Mouse (Mus musculus): Measurements from ENCODE around the gene Coq8a. TPM values are rescaled to one million over a fixed set of nuclear protein-coding genes. Genes with fewer than 3 reads are reported as not detected.
A peak's percentile ranks its signal among the peaks of the same experiment; 100 is the strongest.

The Coq8a gene
- polyA plus RNA-seq, 1 experiment from 2014 or later: 2.0 TPM

DNA sequence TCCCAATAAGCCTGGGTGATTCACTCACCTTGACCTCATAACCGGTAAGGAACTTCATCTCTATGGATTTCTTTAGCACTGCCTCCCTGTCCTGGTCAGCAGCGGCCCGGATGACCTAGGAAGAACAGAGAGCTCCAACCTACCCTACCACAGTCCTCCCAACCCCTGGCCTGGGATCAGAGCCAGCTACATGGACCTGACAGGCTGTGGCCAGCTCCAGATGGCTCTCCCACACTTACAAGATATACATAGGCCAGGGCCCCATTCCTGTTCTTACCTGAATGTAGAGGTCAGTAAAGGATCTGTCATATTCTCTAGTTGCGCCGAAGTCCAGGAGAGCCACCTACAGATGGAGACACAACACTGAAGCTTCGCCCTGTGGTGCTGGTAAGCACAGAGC, 31.1 kb downstream of the Coq8a start:
- ATAC-seq (ENCODE audit: insufficient number of reproducible peaks, low FRiP score, low TSS enrichment, low read depth) (no peak), DNase-seq (ENCODE audit: low spot score) (no peak)
- 85% methylated on average over 6 of the region's 6 CpGs for WGBS
- H3K9ac ChIP-seq (ENCODE audit: low read length): no peak overlapping the region
- no peaks in the 10 kb centered on the region for H3K36me3 ChIP-seq (ENCODE audit: control insufficient read depth, insufficient read depth, low read length)
- H3K27ac ChIP-seq (replicated peaks; ENCODE audit: low read depth, low read length): no peak overlapping the region
- H3K4me2 ChIP-seq (ENCODE audit: low read depth, severe bottlenecking): no peak overlapping the region
- no peaks in the 10 kb centered on the region for H3K9me3 ChIP-seq (ENCODE audit: control insufficient read depth, low read length)
- peaks cover 1% of the 10 kb centered on the region; the same call in 1 of the 2 replicates for H3K4me1 ChIP-seq (ENCODE audit: control insufficient read depth, insufficient read depth, low read length)
- H3K27me3 ChIP-seq (ENCODE audit: control insufficient read depth, insufficient read depth, low read length): no peaks in the 10 kb centered on the region
- no peak overlapping the region for H3K4me3 ChIP-seq (ENCODE audit: low read depth, low read length)

DNA sequence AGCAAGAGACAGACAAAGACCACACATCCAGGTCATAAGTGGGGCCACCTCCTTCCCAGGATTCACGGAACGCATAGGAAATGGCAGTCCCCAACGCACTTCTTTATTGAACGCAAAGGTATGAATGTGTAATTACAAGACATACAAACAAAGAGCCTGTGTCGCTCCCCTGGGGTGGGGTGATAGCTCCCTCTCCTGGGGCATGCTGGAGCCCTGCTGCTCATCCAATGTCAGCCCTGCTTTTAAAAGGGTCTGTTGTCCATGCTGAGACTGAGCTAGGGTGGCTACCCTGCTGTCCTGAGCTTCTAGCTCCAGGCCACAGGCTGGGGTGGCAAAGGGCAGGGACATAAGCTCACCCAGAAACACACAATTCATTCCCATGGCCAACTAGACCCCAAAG, 32.9 kb downstream of the Coq8a start:
- H3K4me2 ChIP-seq (ENCODE audit: low read depth, severe bottlenecking): no peak overlapping the region
- WGBS: 85% methylated on average over 5 of the region's 5 CpGs
- no peak for ATAC-seq (ENCODE audit: insufficient number of reproducible peaks, low FRiP score, low TSS enrichment, low read depth)

DNA sequence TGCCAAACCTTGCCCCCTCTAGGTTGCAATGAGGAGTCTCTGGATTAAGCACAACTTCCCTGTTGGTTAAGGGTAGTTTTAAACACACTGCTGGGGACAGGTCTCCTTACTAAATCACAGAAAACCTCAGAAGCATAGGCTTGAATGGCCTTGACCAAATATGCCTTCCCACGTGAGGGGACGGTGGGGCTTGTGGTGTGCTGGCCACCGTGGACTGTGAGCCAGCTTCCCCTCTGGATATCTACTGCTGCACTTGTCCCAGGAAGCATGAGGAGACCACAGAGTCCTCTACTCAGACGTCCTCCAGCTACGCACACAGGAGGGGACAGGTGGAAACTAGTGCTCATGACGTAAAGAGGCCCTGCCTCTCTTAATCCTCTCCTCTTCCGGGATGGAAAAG, 36.4 kb downstream of the Coq8a start:
- DNase-seq (ENCODE audit: low spot score): no peak
- Histone ChIP-seq H3K4me1 (ENCODE audit: control insufficient read depth, insufficient read depth, low read length) (peaks cover 3% of the 10 kb centered on the region; the same call in 1 of the 2 replicates), H3K36me3 (ENCODE audit: control insufficient read depth, insufficient read depth, low read length) (no peaks in the 10 kb centered on the region), H3K4me2 (ENCODE audit: low read depth, severe bottlenecking) (no peak overlapping the region), H3K27me3 (ENCODE audit: control insufficient read depth, insufficient read depth, low read length) (no peaks in the 10 kb centered on the region), H3K9ac (ENCODE audit: low read length) (no peak overlapping the region), H3K27ac (replicated peaks; ENCODE audit: low read depth, low read length) (no peak overlapping the region), H3K4me3 (ENCODE audit: low read depth, low read length) (no peak overlapping the region), H3K9me3 (ENCODE audit: control insufficient read depth, low read length) (no peaks in the 10 kb centered on the region)
- 64% methylated on average over 7 of the region's 7 CpGs for WGBS
- ATAC-seq (ENCODE audit: insufficient number of reproducible peaks, low FRiP score, low TSS enrichment, low read depth): no peak

More for the DNA sequence above, 32.9 kb downstream of the Coq8a start:
- H3K9me3 ChIP-seq (ENCODE audit: control insufficient read depth, low read length): no peaks in the 10 kb centered on the region
- H3K4me1 ChIP-seq (ENCODE audit: control insufficient read depth, insufficient read depth, low read length): peaks cover 3% of the 10 kb centered on the region; the same call in 1 of the 2 replicates
- DNase-seq (ENCODE audit: low spot score): no peak
- H3K4me3 ChIP-seq (ENCODE audit: low read depth, low read length): no peak overlapping the region
- no peak overlapping the region for H3K9ac ChIP-seq (ENCODE audit: low read length)
- no peaks in the 10 kb centered on the region for H3K36me3 ChIP-seq (ENCODE audit: control insufficient read depth, insufficient read depth, low read length)
- no peaks in the 10 kb centered on the region for H3K27me3 ChIP-seq (ENCODE audit: control insufficient read depth, insufficient read depth, low read length)
- H3K27ac ChIP-seq (replicated peaks; ENCODE audit: low read depth, low read length): no peak overlapping the region

DNA sequence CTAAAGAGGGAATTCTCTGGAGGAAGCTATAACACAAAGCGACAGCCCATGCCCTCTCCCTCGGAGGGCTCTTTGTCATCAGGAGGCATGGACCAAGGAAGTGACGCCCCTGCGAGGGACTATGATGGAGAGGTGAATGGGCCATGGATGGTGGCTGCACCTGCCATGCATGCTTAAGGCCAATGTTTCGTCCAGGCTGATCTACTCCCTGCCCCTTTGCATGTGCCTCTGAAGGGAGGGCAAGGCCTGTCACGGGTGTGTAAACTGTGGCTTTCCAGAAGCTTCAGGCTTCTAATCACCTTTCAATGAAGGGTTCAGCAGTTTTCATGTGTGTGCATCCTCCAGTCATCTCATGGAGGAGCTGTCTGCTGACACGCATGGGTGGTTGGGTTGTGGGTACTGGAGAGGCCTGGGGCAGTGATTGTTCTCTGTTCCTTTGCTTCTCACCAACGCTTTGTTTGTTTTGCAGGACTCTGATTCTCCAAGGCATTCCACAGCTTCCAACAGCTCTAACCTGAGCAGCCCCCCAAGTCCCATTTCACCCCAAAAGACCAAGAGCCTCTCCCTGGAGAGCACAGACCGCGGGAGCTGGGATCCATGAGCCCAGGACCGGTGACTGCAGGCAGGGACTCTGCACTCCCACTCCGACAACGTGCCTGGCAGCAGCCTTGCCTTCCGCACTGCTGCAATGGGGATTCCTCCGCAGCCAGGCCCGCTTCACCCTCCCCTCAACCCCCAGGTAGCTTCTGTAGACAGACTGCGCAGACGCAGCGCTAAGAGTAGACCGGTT, 37.6 kb downstream of the Coq8a start:
- Histone ChIP-seq H3K4me1 (ENCODE audit: control insufficient read depth, insufficient read depth, low read length) (peaks cover 3% of the 10 kb centered on the region; the same call in 1 of the 2 replicates), H3K4me3 (ENCODE audit: low read depth, low read length) (no peak overlapping the region), H3K27ac (replicated peaks; ENCODE audit: low read depth, low read length) (no peak overlapping the region), H3K9me3 (ENCODE audit: control insufficient read depth, low read length) (no peaks in the 10 kb centered on the region), H3K27me3 (ENCODE audit: control insufficient read depth, insufficient read depth, low read length) (no peaks in the 10 kb centered on the region), H3K4me2 (ENCODE audit: low read depth, severe bottlenecking) (no peak overlapping the region), H3K9ac (ENCODE audit: low read length) (no peak overlapping the region), H3K36me3 (ENCODE audit: control insufficient read depth, insufficient read depth, low read length) (no peaks in the 10 kb centered on the region)
- DNase-seq (ENCODE audit: low spot score): no peak
- ATAC-seq (ENCODE audit: insufficient number of reproducible peaks, low FRiP score, low TSS enrichment, low read depth): no peak
- 93% methylated on average over 20 of the region's 20 CpGs for WGBS

DNA sequence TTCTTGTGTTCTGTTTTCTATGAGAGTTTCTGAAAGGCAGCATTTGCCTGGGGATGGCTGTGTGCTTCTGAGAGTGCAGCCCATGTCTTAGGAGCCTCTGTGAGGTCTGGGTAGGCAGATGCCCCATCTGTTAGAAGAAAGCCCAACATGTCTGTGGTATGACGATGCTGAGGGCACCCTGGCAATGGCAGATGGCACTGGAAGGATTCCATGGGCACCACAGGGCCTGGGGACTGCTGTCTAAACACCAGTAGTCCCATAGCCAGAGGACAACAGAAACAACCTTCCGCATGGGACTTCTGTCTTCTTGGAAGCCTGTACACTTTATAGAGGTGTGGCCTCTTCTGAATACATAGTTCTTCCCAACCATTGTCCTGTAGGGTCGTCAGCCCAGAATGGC, 38.2 kb downstream of the Coq8a start:
- Histone ChIP-seq H3K4me2 (ENCODE audit: low read depth, severe bottlenecking) (no peak overlapping the region), H3K9me3 (ENCODE audit: control insufficient read depth, low read length) (no peaks in the 10 kb centered on the region), H3K36me3 (ENCODE audit: control insufficient read depth, insufficient read depth, low read length) (no peaks in the 10 kb centered on the region), H3K9ac (ENCODE audit: low read length) (no peak overlapping the region), H3K4me1 (ENCODE audit: control insufficient read depth, insufficient read depth, low read length) (peaks cover 3% of the 10 kb centered on the region; the same call in 1 of the 2 replicates), H3K27me3 (ENCODE audit: control insufficient read depth, insufficient read depth, low read length) (no peaks in the 10 kb centered on the region), H3K4me3 (ENCODE audit: low read depth, low read length) (no peak overlapping the region), H3K27ac (replicated peaks; ENCODE audit: low read depth, low read length) (no peak overlapping the region)
- 85% methylated on average over 3 of the region's 3 CpGs for WGBS
- ATAC-seq (ENCODE audit: insufficient number of reproducible peaks, low FRiP score, low TSS enrichment, low read depth) (no peak), DNase-seq (ENCODE audit: low spot score) (no peak)

DNA sequence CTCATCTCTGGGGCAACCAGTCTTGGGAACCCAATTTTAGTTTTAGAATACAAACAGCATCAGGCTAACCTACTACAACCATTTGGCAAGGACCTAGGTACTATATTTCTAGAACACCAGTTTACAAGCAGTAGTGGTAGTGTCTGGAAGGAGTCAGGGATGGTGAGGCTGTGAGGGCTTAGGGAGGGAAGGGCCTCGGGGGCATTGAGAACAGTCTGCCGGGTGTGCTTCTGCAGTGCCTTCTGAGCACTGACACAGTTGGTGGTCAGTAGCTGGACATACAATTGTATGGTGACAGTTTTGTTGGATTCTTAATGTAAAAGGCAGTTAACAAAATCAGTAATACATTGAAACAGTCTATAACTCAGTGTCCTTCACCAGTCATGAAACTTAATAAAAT, 38.9 kb downstream of the Coq8a start:
- no peaks in the 10 kb centered on the region for H3K36me3 ChIP-seq (ENCODE audit: control insufficient read depth, insufficient read depth, low read length)

DNA sequence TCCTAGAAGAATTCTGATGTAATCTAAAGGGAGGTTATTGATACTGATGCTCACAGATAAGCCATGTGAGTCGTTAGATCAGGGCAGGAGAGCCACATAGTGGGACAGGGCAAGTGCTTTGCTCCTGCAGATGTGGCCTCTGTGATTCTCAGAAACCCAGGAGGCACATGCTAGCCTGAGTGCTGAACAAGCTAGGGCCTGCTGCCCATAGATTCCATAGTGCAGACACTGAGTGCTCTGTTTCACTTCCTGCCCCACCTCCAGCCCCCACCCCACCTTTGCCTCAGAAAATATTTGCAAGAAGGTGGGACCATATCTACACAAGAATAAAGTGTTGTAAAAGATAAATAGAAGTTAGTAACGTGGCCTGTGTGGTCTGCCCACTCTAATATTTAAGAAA, 40.8 kb downstream of the Coq8a start:
- Histone ChIP-seq H3K9me3 (ENCODE audit: control insufficient read depth, low read length) (no peaks in the 10 kb centered on the region), H3K36me3 (ENCODE audit: control insufficient read depth, insufficient read depth, low read length) (no peaks in the 10 kb centered on the region), H3K4me2 (ENCODE audit: low read depth, severe bottlenecking) (no peak overlapping the region), H3K9ac (ENCODE audit: low read length) (no peak overlapping the region), H3K27me3 (ENCODE audit: control insufficient read depth, insufficient read depth, low read length) (no peaks in the 10 kb centered on the region), H3K4me1 (ENCODE audit: control insufficient read depth, insufficient read depth, low read length) (peaks cover 3% of the 10 kb centered on the region; the same call in 1 of the 2 replicates), H3K27ac (replicated peaks; ENCODE audit: low read depth, low read length) (no peak overlapping the region), H3K4me3 (ENCODE audit: low read depth, low read length) (no peak overlapping the region)
- ATAC-seq (ENCODE audit: insufficient number of reproducible peaks, low FRiP score, low TSS enrichment, low read depth) (no peak), DNase-seq (ENCODE audit: low spot score) (no peak)
- 72% methylated on average over 2 of the region's 2 CpGs for WGBS

More for the DNA sequence above, 38.9 kb downstream of the Coq8a start:
- Histone ChIP-seq H3K4me3 (ENCODE audit: low read depth, low read length) (no peak overlapping the region), H3K9me3 (ENCODE audit: control insufficient read depth, low read length) (no peaks in the 10 kb centered on the region), H3K4me2 (ENCODE audit: low read depth, severe bottlenecking) (no peak overlapping the region), H3K9ac (ENCODE audit: low read length) (no peak overlapping the region), H3K4me1 (ENCODE audit: control insufficient read depth, insufficient read depth, low read length) (peaks cover 3% of the 10 kb centered on the region; the same call in 1 of the 2 replicates), H3K27ac (replicated peaks; ENCODE audit: low read depth, low read length) (no peak overlapping the region), H3K27me3 (ENCODE audit: control insufficient read depth, insufficient read depth, low read length) (no peaks in the 10 kb centered on the region)
- no peak for ATAC-seq (ENCODE audit: insufficient number of reproducible peaks, low FRiP score, low TSS enrichment, low read depth)
- DNase-seq (ENCODE audit: low spot score): no peak
- WGBS: 78% methylated on average over 2 of the region's 2 CpGs

DNA sequence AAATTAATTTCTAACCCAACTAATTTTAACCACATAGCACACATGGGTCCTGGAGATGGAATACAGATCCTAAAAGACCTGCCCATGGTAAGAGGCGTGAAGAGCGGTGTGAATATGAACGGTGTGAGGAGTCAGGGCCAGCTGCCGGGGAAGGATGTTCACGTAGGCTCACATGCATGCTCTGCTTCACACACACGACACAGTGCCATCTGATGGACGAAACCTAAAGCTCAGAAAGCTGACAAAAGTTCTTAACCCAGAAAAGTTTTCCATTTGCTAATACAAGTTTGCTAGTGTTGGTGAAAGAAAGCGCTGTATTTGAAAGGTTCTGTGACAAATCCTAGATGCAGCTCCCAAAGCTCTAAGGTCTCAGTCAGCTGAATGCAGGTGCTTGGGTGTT, 48.2 kb downstream of the Coq8a start:
- ATAC-seq (ENCODE audit: insufficient number of reproducible peaks, low FRiP score, low TSS enrichment, low read depth): no peak
- H3K27me3 ChIP-seq (ENCODE audit: control insufficient read depth, insufficient read depth, low read length): no peaks in the 10 kb centered on the region
- H3K27ac ChIP-seq (replicated peaks; ENCODE audit: low read depth, low read length): no peak overlapping the region
- no peaks in the 10 kb centered on the region; the same call in 1 of the 2 replicates for H3K36me3 ChIP-seq (ENCODE audit: control insufficient read depth, insufficient read depth, low read length)
- no peak overlapping the region for H3K4me2 ChIP-seq (ENCODE audit: low read depth, severe bottlenecking)
- H3K4me1 ChIP-seq (ENCODE audit: control insufficient read depth, insufficient read depth, low read length): no peaks in the 10 kb centered on the region
- H3K9me3 ChIP-seq (ENCODE audit: control insufficient read depth, low read length): no peaks in the 10 kb centered on the region
- DNase-seq (ENCODE audit: low spot score): peak; percentile 20
- 84% methylated on average over 8 of the region's 8 CpGs for WGBS
- H3K9ac ChIP-seq (ENCODE audit: low read length): no peak overlapping the region
- no peak overlapping the region for H3K4me3 ChIP-seq (ENCODE audit: low read depth, low read length)

Measured in limb, embryonic 11.5 days (tissue).